Mouse (Mus musculus): ENCODE measurements around the gene Tmem72. TPM values are rescaled to one million over a fixed set of nuclear protein-coding genes. Genes with fewer than 3 reads are reported as not detected.

Tmem72 gene
- 0.04 TPM in 1 of 2 replicates, not detected in the other for polyA plus RNA-seq (2012; rRNA removed)

DNA sequence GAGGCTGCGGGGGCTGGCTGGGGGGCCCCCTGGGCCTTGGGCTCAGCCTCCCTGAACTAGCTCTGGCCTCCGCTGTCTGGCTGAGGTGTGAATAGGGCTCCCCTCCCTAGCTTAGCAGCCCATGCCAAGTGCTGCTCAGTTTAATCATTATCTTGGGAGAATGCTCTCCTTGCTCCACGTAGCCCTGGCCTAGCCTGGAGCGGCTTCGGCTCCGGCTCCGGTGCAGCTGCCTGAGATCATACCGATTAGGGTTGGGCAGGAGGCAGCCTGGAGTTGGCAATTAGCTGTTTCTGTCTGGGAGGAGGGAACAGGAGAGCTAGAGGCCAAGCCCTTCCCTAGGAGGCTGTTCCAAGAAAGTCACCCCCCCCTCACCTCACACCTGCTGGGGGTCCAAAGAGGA lies at the start of gene Tmem72:
Gene Tmem72 (minus strand): TSS at position 248 of the 400 bp plus-strand sequence.
- TF ChIP-seq POLR2A (IDR thresholded peaks at IDR 0.05; ENCODE audit: borderline replicate concordance, extremely low read depth, low read depth, low read length) (no peak), CTCF (IDR thresholded peaks at IDR 0.05; ENCODE audit: insufficient read depth, low read length) (no peak)
- no peak for DNase-seq
- H3K4me1 ChIP-seq (ENCODE audit: control insufficient read depth, insufficient read depth, low read length), result no peaks in the 10 kb centered on the region
- WGBS, result 60% methylated on average over 8 of the region's 8 CpGs
- H3K4me3 ChIP-seq (replicated peaks; ENCODE audit: extremely low read depth, low read depth, low read length), result no peak within 1 kb of the TSS

DNA sequence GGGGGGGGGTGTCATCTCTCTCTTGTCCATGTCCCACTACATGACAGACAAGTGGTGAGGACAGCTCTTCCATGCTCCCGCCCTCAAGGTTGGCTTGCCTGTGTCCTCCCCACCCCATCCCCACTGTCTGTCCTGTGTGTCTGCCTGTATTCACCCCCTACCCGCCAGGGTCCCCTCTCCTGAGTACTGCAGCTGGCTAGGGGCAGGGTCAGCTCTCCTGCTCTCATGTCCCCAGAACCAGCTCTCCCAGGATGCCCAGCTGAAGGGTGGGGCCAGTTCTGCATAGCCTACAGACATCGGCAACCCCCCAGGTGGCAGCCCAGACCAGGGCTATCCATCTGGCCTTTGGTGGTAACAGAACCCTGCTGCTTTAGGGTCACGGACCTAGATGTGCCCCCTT lies 47.8 kb upstream of the Tmem72 start:
- Histone ChIP-seq H3K4me1 (ENCODE audit: control insufficient read depth, insufficient read depth, low read length) (no peaks in the 10 kb centered on the region), H3K4me3 (replicated peaks; ENCODE audit: extremely low read depth, low read depth, low read length) (no peak overlapping the region)
- DNase-seq, result no peak
- WGBS, result 86% methylated on average over 4 of the region's 4 CpGs
- TF ChIP-seq POLR2A (IDR thresholded peaks at IDR 0.05; ENCODE audit: borderline replicate concordance, extremely low read depth, low read depth, low read length) (no peak), CTCF (IDR thresholded peaks at IDR 0.05; ENCODE audit: insufficient read depth, low read length) (no peak)

DNA sequence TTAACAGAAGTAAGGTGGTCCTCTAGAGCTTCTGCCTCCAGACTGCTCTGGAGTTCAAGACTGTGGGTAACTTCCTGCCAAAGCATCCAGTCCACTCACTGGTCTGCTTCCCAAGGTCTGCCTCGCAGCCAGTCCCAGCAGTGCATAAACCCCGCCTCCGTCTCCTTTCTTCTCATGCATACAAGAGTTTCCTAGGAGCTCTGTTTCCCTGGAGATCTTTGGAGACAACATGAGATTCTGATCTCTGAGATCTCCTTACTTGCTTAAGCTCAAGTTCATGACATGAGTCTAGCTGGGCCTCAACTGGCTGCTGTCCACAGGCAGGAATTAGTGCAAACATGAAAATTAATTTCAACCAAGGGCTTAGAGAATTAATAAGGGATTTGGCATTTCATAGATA lies 45.6 kb upstream of the Tmem72 start:
- 69% methylated on average over 3 of the region's 3 CpGs for WGBS
- Histone ChIP-seq H3K4me3 (replicated peaks; ENCODE audit: extremely low read depth, low read depth, low read length) (no peak overlapping the region), H3K4me1 (ENCODE audit: control insufficient read depth, insufficient read depth, low read length) (no peaks in the 10 kb centered on the region)
- no peak for TF ChIP-seq POLR2A (IDR thresholded peaks at IDR 0.05; ENCODE audit: borderline replicate concordance, extremely low read depth, low read depth, low read length)
- no peak for TF ChIP-seq CTCF (IDR thresholded peaks at IDR 0.05; ENCODE audit: insufficient read depth, low read length)
- DNase-seq, result no peak

DNA sequence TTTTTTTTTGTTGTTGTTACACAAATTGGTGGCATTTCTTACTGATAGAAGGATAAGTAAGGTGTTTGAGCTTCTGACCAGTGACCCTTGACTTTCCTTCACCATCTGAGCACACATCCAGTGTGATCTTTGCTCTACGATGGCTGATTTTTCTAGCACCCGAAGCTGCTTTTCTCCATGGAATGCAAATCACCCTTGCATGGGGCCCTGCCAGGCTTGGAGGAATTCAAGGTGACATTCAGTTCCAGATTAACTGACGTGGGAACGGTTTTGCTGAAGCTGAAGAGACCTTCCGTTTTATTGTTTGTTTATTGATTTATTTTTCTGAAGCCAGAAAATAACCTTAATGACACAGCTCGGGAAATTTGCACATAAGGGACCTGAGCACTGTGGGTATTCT lies 43.5 kb upstream of the Tmem72 start:
- Histone ChIP-seq H3K4me1 (ENCODE audit: control insufficient read depth, insufficient read depth, low read length) (no peaks in the 10 kb centered on the region), H3K4me3 (replicated peaks; ENCODE audit: extremely low read depth, low read depth, low read length) (no peak overlapping the region)
- no peak for DNase-seq
- no peak for TF ChIP-seq POLR2A (IDR thresholded peaks at IDR 0.05; ENCODE audit: borderline replicate concordance, extremely low read depth, low read depth, low read length)
- TF ChIP-seq CTCF (IDR thresholded peaks at IDR 0.05; ENCODE audit: insufficient read depth, low read length), result no peak
- WGBS, result 73% methylated on average over 6 of the region's 6 CpGs

DNA sequence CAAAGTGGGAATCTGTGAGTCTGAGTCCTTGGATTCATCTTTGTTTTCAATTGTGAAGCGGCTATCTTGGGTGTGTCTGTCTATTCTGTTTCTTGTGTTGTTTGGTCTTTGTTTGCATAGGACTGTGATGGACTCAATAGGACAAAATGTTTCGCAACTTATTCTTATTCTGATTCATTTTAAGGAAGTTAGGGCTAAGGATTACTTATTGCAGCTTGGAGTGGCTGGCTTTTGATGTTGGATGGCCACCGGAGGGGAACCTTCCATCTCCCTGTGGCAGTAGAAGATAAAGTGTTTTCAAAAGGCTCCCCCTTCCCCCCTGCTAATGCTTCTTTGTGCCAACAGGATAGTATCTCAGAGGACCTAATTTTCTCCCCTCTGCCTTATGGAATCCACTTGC lies 39.7 kb upstream of the Tmem72 start:
- H3K4me3 ChIP-seq (replicated peaks; ENCODE audit: extremely low read depth, low read depth, low read length), result no peak overlapping the region
- DNase-seq, result no peak
- WGBS, result 73% methylated on average over 3 of the region's 3 CpGs
- TF ChIP-seq POLR2A (IDR thresholded peaks at IDR 0.05; ENCODE audit: borderline replicate concordance, extremely low read depth, low read depth, low read length) (no peak), CTCF (IDR thresholded peaks at IDR 0.05; ENCODE audit: insufficient read depth, low read length) (no peak)
- no peaks in the 10 kb centered on the region for H3K4me1 ChIP-seq (ENCODE audit: control insufficient read depth, insufficient read depth, low read length)

DNA sequence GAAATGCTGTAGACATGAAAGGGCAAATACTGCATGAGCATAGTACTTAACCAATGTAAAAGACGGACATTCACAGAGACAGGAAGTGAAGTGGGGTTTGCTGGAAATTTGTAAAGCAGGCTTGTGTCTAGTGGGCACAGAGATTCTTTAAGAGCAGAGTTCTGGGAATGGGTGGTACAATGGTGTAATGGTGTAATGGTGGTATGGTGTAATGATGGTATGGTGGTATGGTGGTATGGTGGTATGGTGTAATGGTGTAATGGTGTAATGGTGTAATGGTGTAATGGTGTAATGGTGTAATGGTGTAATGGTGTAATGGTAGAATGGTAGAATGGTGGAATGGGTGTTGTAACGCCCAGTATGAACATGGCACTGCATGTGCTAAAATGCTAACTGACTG lies 21.3 kb upstream of the Tmem72 start:
- WGBS, result 77% methylated on average over 2 of the region's 2 CpGs
- TF ChIP-seq POLR2A (IDR thresholded peaks at IDR 0.05; ENCODE audit: borderline replicate concordance, extremely low read depth, low read depth, low read length) (no peak), CTCF (IDR thresholded peaks at IDR 0.05; ENCODE audit: insufficient read depth, low read length) (no peak)
- DNase-seq, result no peak
- no peak overlapping the region for H3K4me3 ChIP-seq (replicated peaks; ENCODE audit: extremely low read depth, low read depth, low read length)
- H3K4me1 ChIP-seq (ENCODE audit: control insufficient read depth, insufficient read depth, low read length), result no peaks in the 10 kb centered on the region

DNA sequence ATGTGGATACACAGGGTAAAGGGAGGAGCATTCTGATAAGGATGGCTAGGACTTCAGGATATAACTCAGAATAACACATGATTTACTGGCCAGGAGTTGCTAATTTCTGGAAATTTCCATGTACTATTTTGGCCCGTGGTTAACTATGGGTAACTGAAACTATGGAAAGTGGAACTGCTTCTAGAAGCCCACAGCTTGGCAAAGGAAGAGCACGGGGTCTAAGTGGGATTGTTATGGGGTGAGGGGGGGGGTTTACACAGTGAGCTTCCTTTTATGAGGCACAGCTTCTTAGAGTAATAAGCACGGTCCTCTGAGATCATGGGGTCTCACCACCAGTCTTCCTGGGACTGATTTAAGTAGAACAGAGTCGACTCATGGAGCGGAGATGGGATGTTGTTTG lies 18.6 kb upstream of the Tmem72 start:
- H3K4me1 ChIP-seq (ENCODE audit: control insufficient read depth, insufficient read depth, low read length), result no peaks in the 10 kb centered on the region
- H3K4me3 ChIP-seq (replicated peaks; ENCODE audit: extremely low read depth, low read depth, low read length), result no peak overlapping the region
- WGBS, result 80% methylated on average over 5 of the region's 5 CpGs
- DNase-seq, result no peak
- TF ChIP-seq CTCF (IDR thresholded peaks at IDR 0.05; ENCODE audit: insufficient read depth, low read length) (no peak), POLR2A (IDR thresholded peaks at IDR 0.05; ENCODE audit: borderline replicate concordance, extremely low read depth, low read depth, low read length) (no peak)

DNA sequence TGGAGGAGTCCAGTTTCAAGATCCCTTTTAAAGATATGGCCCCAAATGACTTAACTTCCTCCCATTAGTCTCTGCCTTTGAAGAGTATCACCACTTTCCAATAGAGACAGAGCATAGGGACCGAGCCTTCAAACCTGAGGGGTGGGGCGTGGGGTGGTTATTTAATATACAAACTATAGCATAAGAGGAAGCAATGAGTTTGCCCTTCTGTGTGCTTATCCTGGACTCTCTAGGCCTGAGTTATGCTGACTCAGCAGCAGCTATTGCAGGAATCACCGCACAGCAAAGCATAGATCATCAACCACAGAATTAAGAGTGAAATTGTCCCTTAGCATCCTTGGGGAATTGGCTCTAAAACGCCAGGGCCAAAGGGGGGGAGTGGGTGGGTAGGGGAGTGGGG lies 16.9 kb upstream of the Tmem72 start:
- Histone ChIP-seq H3K4me1 (ENCODE audit: control insufficient read depth, insufficient read depth, low read length) (no peaks in the 10 kb centered on the region), H3K4me3 (replicated peaks; ENCODE audit: extremely low read depth, low read depth, low read length) (no peak overlapping the region)
- WGBS, result 75% methylated on average over 4 of the region's 4 CpGs
- TF ChIP-seq CTCF (IDR thresholded peaks at IDR 0.05; ENCODE audit: insufficient read depth, low read length) (no peak), POLR2A (IDR thresholded peaks at IDR 0.05; ENCODE audit: borderline replicate concordance, extremely low read depth, low read depth, low read length) (no peak)
- DNase-seq, result no peak

DNA sequence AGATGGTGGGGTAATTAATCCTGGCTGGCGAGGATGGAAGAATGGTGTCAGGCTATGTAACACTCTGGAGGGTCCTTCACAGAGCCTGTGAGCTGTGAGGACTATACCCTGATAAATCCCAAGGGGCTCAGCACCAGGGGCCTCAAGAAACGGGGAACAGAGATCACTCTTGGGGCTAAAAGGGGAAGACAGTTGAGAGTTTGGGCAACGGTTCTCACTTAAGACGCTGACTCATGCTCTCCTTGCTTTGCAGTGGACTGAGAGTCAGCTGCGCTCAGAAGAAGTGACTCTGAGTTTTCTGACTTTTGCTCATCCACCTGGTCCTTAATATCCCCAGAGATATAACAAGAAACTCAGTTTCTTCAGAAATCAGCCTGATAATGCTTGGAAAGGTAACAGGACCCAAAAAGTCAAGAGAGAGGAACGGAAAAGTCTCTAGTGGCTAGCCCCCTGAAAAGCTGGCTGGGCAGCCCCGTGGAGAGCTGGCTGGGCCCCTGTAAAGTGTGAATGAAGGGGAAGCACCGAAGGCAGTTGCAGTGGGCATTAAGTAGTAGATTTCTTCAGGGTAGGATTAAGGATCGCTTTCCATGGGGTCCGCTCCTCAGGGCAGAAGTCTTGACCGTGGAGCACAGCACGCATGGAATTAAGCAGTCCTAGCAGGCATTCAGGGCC lies 7.9 kb upstream of the Tmem72 start:
- 71% methylated on average over 12 of the region's 12 CpGs for WGBS
- H3K4me1 ChIP-seq (ENCODE audit: control insufficient read depth, insufficient read depth, low read length), result no peaks in the 10 kb centered on the region
- no peak overlapping the region for H3K4me3 ChIP-seq (replicated peaks; ENCODE audit: extremely low read depth, low read depth, low read length)
- DNase-seq, result no peak
- TF ChIP-seq POLR2A (IDR thresholded peaks at IDR 0.05; ENCODE audit: borderline replicate concordance, extremely low read depth, low read depth, low read length) (no peak), CTCF (IDR thresholded peaks at IDR 0.05; ENCODE audit: insufficient read depth, low read length) (no peak)

DNA sequence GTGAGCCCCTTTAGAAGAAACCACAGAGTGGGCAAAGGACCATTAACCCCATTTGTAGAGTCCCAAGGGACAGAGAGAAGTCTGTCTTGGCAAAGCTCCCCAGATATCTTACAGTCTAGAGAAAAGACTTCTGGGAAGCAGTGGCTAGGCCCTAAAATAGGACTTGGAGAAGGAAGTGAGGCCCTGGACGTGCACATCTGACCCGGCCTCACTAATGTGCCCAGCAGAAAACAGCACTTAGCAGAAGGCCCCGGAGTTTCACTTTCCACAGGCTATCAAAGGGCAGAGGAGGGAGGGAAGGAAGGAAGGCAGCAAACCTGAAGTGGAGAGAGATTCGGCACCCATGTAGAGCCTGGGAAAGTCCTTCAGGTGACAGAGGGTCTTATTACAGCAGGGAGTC lies 2.2 kb upstream of the Tmem72 start:
- 50% methylated on average over 4 of the region's 4 CpGs for WGBS
- H3K4me3 ChIP-seq (replicated peaks; ENCODE audit: extremely low read depth, low read depth, low read length), result no peak overlapping the region
- no peak for TF ChIP-seq POLR2A (IDR thresholded peaks at IDR 0.05; ENCODE audit: borderline replicate concordance, extremely low read depth, low read depth, low read length)
- no peak for TF ChIP-seq CTCF (IDR thresholded peaks at IDR 0.05; ENCODE audit: insufficient read depth, low read length)
- H3K4me1 ChIP-seq (ENCODE audit: control insufficient read depth, insufficient read depth, low read length), result no peaks in the 10 kb centered on the region
- DNase-seq, result no peak
